Mouse (Mus musculus) forebrain, embryonic 13.5 days (tissue): ENCODE measurements around the gene Tpd52l2. TPM values are rescaled to one million over a fixed set of nuclear protein-coding genes. Genes with fewer than 3 reads are reported as not detected.

Experiments
- ATAC-seq: fragments of 200-750 bp; cut with Nextera tagmentation; 2 replicates; pipeline ENCODE4 v1.8.0; 2017
- H3K27ac ChIP-seq: fragments of 300-500 bp; sonication (generic); 2 replicates; pipeline ENCODE4 v1.5.1; 2015; ENCODE audit warnings: inconsistent platforms, mild to moderate bottlenecking, moderate library complexity
- H3K27me3 ChIP-seq: fragments of 300-500 bp; sonication (generic); 2 replicates; pipeline ENCODE4 v1.6.1; 2015; ENCODE audit warnings: mild to moderate bottlenecking, inconsistent platforms
- H3K36me3 ChIP-seq: fragments of 300-500 bp; sonication (generic); 2 replicates; pipeline ENCODE4 v1.6.1; 2015; ENCODE audit warnings: mild to moderate bottlenecking, inconsistent platforms; ENCODE audit not compliant: poor library complexity, severe bottlenecking
- H3K4me1 ChIP-seq: fragments of 300-500 bp; sonication (generic); 2 replicates; pipeline ENCODE4 v1.6.1; 2015; ENCODE audit warnings: inconsistent platforms
- H3K4me2 ChIP-seq: fragments of 300-500 bp; sonication (generic); 2 replicates; pipeline ENCODE4 v1.6.1; 2015; ENCODE audit warnings: inconsistent platforms, mild to moderate bottlenecking, moderate library complexity
- H3K4me3 ChIP-seq: fragments of 300-500 bp; sonication (generic); 2 replicates; pipeline ENCODE4 v1.5.1; 2015; ENCODE audit warnings: mild to moderate bottlenecking, inconsistent platforms
- H3K9ac ChIP-seq: fragments of 300-500 bp; sonication (generic); 2 replicates; pipeline ENCODE4 v1.6.1; 2015; ENCODE audit warnings: mild to moderate bottlenecking, inconsistent platforms
- H3K9me3 ChIP-seq: fragments of 300-500 bp; sonication (generic); replicated peaks from 2 replicates; pipeline ENCODE4 v1.6.1; 2016; ENCODE audit warnings: inconsistent platforms
- WGBS: fragments of 180-500 bp; shearing (Covaris S2); methylation state at CpG from one replicate; pipeline ENCODE4 v1.1.7; 2015; 5-methylcytosine and 5-hydroxymethylcytosine counted together
- polyA plus RNA-seq: library from polyadenylated mRNA; unstranded; fragments of >200 nt; fragmentation: Nextera tagmentation; extraction: Ambion mirVana; gene quantifications from 2 replicates; pipeline ENCODE4 v1.2.1, GENCODE M21; 2015

Tpd52l2 gene
- polyA plus RNA-seq, 1 experiment from 2014 or later, result 138 TPM

- no peak overlapping the region for H3K4me3 ChIP-seq
- H3K9ac ChIP-seq, result no peak overlapping the region
- 41% methylated on average over 7 of the region's 7 CpGs for WGBS
- H3K36me3 ChIP-seq, result no peaks in the 10 kb centered on the region
- no peak overlapping the region for H3K27ac ChIP-seq
- H3K27me3 ChIP-seq, result peaks cover 43% of the 10 kb centered on the region
- H3K4me1 ChIP-seq, result peaks cover 21% of the 10 kb centered on the region
- no peak for ATAC-seq
- H3K4me2 ChIP-seq, result 0 out of 2 replicates have a peak overlapping the region, but pooled peaks have one; percentile 10
- no peaks in the 10 kb centered on the region for H3K9me3 ChIP-seq
Observed at GRCm38 (mm10) chr2:181463008-181463738, 33.8 kb upstream of the Tpd52l2 start.

GRCm38 (mm10) chr2:181465423-181465822 lies 31.5 kb upstream of the Tpd52l2 start:
- Histone ChIP-seq H3K36me3 (no peaks in the 10 kb centered on the region), H3K9ac (no peak overlapping the region), H3K27ac (no peak overlapping the region), H3K4me2 (no peak overlapping the region), H3K4me1 (peaks cover 7% of the 10 kb centered on the region; the same call in 1 of the 2 replicates), H3K9me3 (no peaks in the 10 kb centered on the region), H3K4me3 (no peak overlapping the region), H3K27me3 (peaks cover 24% of the 10 kb centered on the region)
- 56% methylated on average over 3 of the region's 3 CpGs for WGBS
- ATAC-seq, result no peak

DNA sequence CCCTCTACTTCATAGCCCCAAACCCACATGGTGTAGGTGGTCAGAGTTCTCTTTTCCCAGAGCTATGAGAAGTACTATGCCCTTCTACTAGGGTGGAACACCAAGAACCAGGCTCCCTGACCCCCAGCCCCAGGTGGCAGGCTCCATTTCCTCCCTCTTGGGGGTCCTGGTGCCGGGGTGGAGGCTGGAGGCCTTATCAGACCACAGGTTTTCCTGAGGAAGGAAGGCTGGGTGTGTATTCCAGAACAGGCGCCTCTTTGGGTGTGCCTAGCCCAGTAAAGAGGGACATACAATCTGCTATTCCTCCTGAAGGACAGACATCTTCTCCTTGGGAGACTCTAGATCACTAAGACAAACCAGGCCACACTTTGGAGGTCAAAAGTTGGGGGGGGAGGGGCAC lies 26.7 kb upstream of the Tpd52l2 start:
- H3K4me2 ChIP-seq, result no peak overlapping the region
- no peaks in the 10 kb centered on the region for H3K36me3 ChIP-seq
- WGBS, result 81% methylated on average over 2 of the region's 2 CpGs
- ATAC-seq, result no peak
- H3K27me3 ChIP-seq, result peaks cover 2% of the 10 kb centered on the region; the same call in 1 of the 2 replicates
- H3K9ac ChIP-seq, result no peak overlapping the region
- H3K4me3 ChIP-seq, result no peak overlapping the region
- no peaks in the 10 kb centered on the region for H3K4me1 ChIP-seq
- H3K9me3 ChIP-seq, result no peaks in the 10 kb centered on the region
- H3K27ac ChIP-seq, result no peak overlapping the region

GRCm38 (mm10) chr2:181471246-181471645 lies 25.7 kb upstream of the Tpd52l2 start:
- H3K4me1 ChIP-seq, result no peaks in the 10 kb centered on the region
- no peak for ATAC-seq
- H3K27me3 ChIP-seq, result no peaks in the 10 kb centered on the region
- no peak overlapping the region for H3K9ac ChIP-seq
- no peak overlapping the region for H3K27ac ChIP-seq
- H3K4me2 ChIP-seq, result no peak overlapping the region
- H3K9me3 ChIP-seq, result no peaks in the 10 kb centered on the region
- H3K4me3 ChIP-seq, result no peak overlapping the region
- H3K36me3 ChIP-seq, result no peaks in the 10 kb centered on the region
- 59% methylated on average over 5 of the region's 5 CpGs for WGBS

- ATAC-seq, result no peak
- H3K4me3 ChIP-seq, result no peak overlapping the region
- no peak overlapping the region; the same call in 1 of the 2 replicates for H3K9ac ChIP-seq
- no peak overlapping the region for H3K27ac ChIP-seq
- H3K4me1 ChIP-seq, result no peaks in the 10 kb centered on the region
- WGBS, result 90% methylated on average over 1 of the region's 1 CpGs
- H3K27me3 ChIP-seq, result no peaks in the 10 kb centered on the region
- no peaks in the 10 kb centered on the region for H3K9me3 ChIP-seq
- H3K36me3 ChIP-seq, result no peaks in the 10 kb centered on the region
- H3K4me2 ChIP-seq, result no peak overlapping the region
Observed at GRCm38 (mm10) chr2:181472256-181472827, 24.6 kb upstream of the Tpd52l2 start.

GRCm38 (mm10) chr2:181483120-181483519 lies 13.8 kb upstream of the Tpd52l2 start:
- 62% methylated on average over 2 of the region's 2 CpGs for WGBS
- Histone ChIP-seq H3K4me2 (no peak overlapping the region), H3K36me3 (no peaks in the 10 kb centered on the region), H3K4me1 (no peaks in the 10 kb centered on the region), H3K9me3 (no peaks in the 10 kb centered on the region), H3K27ac (no peak overlapping the region), H3K27me3 (0 out of 2 replicates have a peak, but pooled peaks cover 5% of the 10 kb centered on the region), H3K4me3 (no peak overlapping the region), H3K9ac (no peak overlapping the region)
- no peak for ATAC-seq

GRCm38 (mm10) chr2:181483562-181484318 lies 13.2 kb upstream of the Tpd52l2 start:
- no peaks in the 10 kb centered on the region for H3K36me3 ChIP-seq
- H3K4me3 ChIP-seq, result no peak overlapping the region
- no peaks in the 10 kb centered on the region for H3K4me1 ChIP-seq
- no peak overlapping the region for H3K9ac ChIP-seq
- no peak for ATAC-seq
- 35% methylated on average over 7 of the region's 7 CpGs for WGBS
- H3K4me2 ChIP-seq, result no peak overlapping the region
- no peak overlapping the region for H3K27ac ChIP-seq
- H3K27me3 ChIP-seq, result 0 out of 2 replicates have a peak, but pooled peaks cover 5% of the 10 kb centered on the region
- no peaks in the 10 kb centered on the region for H3K9me3 ChIP-seq

- 81% methylated on average over 6 of the region's 6 CpGs for WGBS
- no peak for ATAC-seq
- H3K4me1 ChIP-seq, result no peaks in the 10 kb centered on the region
- no peak overlapping the region for H3K9ac ChIP-seq
- no peak overlapping the region for H3K4me3 ChIP-seq
- H3K4me2 ChIP-seq, result no peak overlapping the region
- H3K27me3 ChIP-seq, result 0 out of 2 replicates have a peak, but pooled peaks cover 5% of the 10 kb centered on the region
- H3K27ac ChIP-seq, result no peak overlapping the region
- no peaks in the 10 kb centered on the region for H3K9me3 ChIP-seq
- no peaks in the 10 kb centered on the region for H3K36me3 ChIP-seq
Observed at GRCm38 (mm10) chr2:181484456-181485233, 12.3 kb upstream of the Tpd52l2 start.

DNA sequence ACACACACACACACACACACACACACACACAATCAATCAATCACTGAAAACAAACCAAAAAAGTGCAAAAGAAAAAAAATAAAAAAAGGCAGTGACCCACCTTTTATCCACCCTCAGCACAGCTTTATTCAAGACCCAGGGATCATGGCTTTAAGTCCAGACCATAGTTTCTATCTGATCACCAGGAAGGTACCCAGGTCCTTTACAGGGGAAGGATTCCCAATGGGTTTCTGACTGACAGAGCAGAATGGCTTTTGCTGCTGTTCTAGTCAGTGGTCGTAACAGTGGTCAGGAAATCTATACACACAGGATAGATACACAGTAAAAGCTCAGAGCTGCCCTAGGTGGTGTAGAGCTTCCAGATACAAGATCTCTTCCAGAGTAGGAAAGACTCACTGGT lies 11.2 kb upstream of the Tpd52l2 start:
- no peak overlapping the region for H3K9ac ChIP-seq
- no peak overlapping the region for H3K4me3 ChIP-seq
- ATAC-seq, result no peak
- no peaks in the 10 kb centered on the region for H3K36me3 ChIP-seq
- H3K27me3 ChIP-seq, result 0 out of 2 replicates have a peak, but pooled peaks cover 5% of the 10 kb centered on the region
- WGBS, result 38% methylated on average over 1 of the region's 1 CpGs
- H3K27ac ChIP-seq, result no peak overlapping the region
- H3K4me1 ChIP-seq, result no peaks in the 10 kb centered on the region
- no peak overlapping the region for H3K4me2 ChIP-seq
- H3K9me3 ChIP-seq, result no peaks in the 10 kb centered on the region

DNA sequence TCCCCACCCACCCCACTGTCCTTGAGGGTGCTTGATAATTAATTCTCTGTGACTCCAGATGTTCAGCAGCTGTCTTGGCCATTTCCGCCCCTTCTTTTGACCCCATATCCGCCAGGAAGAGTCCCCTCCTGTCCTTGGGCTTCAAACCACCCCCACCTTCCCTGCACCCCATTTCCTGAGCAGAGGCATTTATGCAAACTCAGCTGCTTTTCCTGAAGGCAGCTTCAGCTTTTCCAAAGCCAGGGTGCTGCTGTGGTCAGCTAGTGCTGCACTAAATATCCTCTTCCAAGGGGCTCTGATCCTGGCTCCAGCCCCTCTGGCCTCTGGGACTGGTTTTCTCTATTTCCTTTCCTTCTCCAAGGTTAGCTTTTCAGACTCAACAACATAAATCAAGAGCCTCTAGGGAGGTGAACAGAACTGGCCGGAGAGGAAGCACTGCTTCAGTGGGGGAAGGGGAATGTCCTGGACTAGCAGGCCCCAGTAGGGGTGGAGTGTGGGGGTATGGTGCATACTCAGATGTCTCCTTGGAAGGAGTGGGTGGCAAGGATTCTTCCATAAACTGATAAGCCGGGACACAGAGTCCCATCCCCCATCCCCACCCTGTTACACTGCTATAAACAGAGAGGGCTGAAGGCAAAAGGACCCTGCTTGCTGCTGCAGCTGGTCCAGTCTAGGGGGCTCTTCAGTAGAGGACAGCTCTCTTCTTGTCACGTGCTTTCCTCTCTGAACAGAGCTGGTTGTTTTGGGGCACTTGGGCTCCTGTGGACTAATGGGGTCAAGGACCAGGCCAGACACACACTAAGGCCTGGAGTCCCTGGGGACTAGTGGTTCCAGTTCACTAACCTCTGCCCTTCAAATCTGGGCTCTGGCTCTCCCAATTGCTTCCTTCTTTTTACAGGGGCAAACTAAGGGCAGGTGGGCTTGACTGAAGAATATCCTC lies 9.3 kb upstream of the Tpd52l2 start:
- no peak for ATAC-seq
- Histone ChIP-seq H3K9ac (no peak overlapping the region), H3K27me3 (0 out of 2 replicates have a peak, but pooled peaks cover 5% of the 10 kb centered on the region), H3K9me3 (no peaks in the 10 kb centered on the region), H3K4me2 (no peak overlapping the region), H3K4me1 (no peaks in the 10 kb centered on the region), H3K27ac (no peak overlapping the region), H3K36me3 (no peaks in the 10 kb centered on the region), H3K4me3 (no peak overlapping the region)
- WGBS, result 43% methylated on average over 5 of the region's 5 CpGs
